Mouse (Mus musculus) heart, postnatal 0 days (tissue): ENCODE measurements around the gene Tmem135. TPM values are rescaled to one million over a fixed set of nuclear protein-coding genes. Genes with fewer than 3 reads are reported as not detected.

Source experiments
- ATAC-seq: fragments of 200-750 bp; cut with Nextera tagmentation; 2 replicates; pipeline ENCODE4 v1.8.0; 2017; ENCODE audit warnings: low read depth, moderate number of reproducible peaks, moderate library complexity; ENCODE audit not compliant: insufficient read depth
- DNase-seq: peaks from one replicate; pipeline ENCODE4 v3.0.0-alpha.2; 2016; ENCODE audit warnings: low spot score
- H3K27ac ChIP-seq: fragments of 300-500 bp; sonication (generic); 2 replicates; pipeline ENCODE4 v1.5.1; 2014; ENCODE audit warnings: low read depth, mild to moderate bottlenecking
- H3K27me3 ChIP-seq: fragments of 300-500 bp; sonication (generic); 2 replicates; pipeline ENCODE4 v1.6.1; 2014; ENCODE audit warnings: low read length, mixed read lengths; ENCODE audit not compliant: control insufficient read depth, insufficient read depth
- H3K36me3 ChIP-seq: fragments of 300-500 bp; sonication (generic); replicated peaks from 2 replicates; pipeline ENCODE4 v1.6.1; 2014; ENCODE audit warnings: low read length, mixed read lengths; ENCODE audit not compliant: control insufficient read depth, insufficient read depth
- H3K4me1 ChIP-seq: fragments of 300-500 bp; sonication (generic); 2 replicates; pipeline ENCODE4 v1.6.1; 2014; ENCODE audit warnings: antibody characterized with exemption; ENCODE audit not compliant: control insufficient read depth, insufficient read depth
- H3K4me2 ChIP-seq: fragments of 300-500 bp; sonication (generic); 2 replicates; pipeline ENCODE4 v1.6.1; 2014; ENCODE audit warnings: low read depth, mild to moderate bottlenecking, low read length, moderate library complexity
- H3K4me3 ChIP-seq: fragments of 300-500 bp; sonication (generic); 2 replicates; pipeline ENCODE4 v1.5.1; 2014; ENCODE audit warnings: low read depth, low read length
- H3K9ac ChIP-seq: fragments of 300-500 bp; sonication (generic); replicated peaks from 2 replicates; pipeline ENCODE4 v1.6.1; 2014; ENCODE audit warnings: low read depth, low read length, mixed read lengths
- H3K9me3 ChIP-seq: fragments of 300-500 bp; sonication (generic); replicated peaks from 2 replicates; pipeline ENCODE4 v1.6.1; 2016; ENCODE audit warnings: low read length; ENCODE audit not compliant: control insufficient read depth
- CTCF ChIP-seq: IDR thresholded peaks from 2 replicates; pipeline ENCODE4 v1.5.1; 2016; ENCODE audit warnings: antibody characterized with exemption, control low read depth, low read depth
- EP300 ChIP-seq: IDR thresholded peaks from 2 replicates; pipeline ENCODE4 v1.6.1; 2016; ENCODE audit warnings: antibody characterized with exemption, low read depth
- WGBS: fragments of 180-500 bp; shearing (Covaris S2); extraction: QIAGEN DNeasy Blood & Tissue Kit; methylation state at CpG from one replicate; pipeline ENCODE4 v1.1.7; 2014; 5-methylcytosine and 5-hydroxymethylcytosine counted together
- microRNA-seq: library from miRNA; unstranded; fragments of <30 nt; microRNA quantifications from one replicate; pipeline ENCODE4, GENCODE M21; 2016
- polyA plus RNA-seq: library from polyadenylated mRNA; unstranded; fragments of >200 nt; fragmentation: Nextera tagmentation; extraction: Ambion mirVana; gene quantifications from 2 replicates; pipeline ENCODE4 v1.2.1, GENCODE M21; 2015
- total RNA-seq: library from RNA; depleted of rRNA; stranded (reverse); fragments of >200 nt; gene quantifications from 2 replicates; pipeline ENCODE4 v1.2.3, GENCODE M21; 2014; ENCODE audit warnings: low replicate concordance; rRNA removed

The Tmem135 gene
- total and polyA plus RNA-seq, 2 experiments from 2014 or later = 31.6 to 70.6 TPM

- no peak overlapping the region for H3K4me2 ChIP-seq
- ATAC-seq = peak; percentile 58; the same call in 1 of the 2 replicates
- 55% methylated on average over 7 of the region's 7 CpGs for WGBS
Observed at GRCm38 (mm10) chr7:89126063-89126882, 277.7 kb downstream of the Tmem135 start.

GRCm38 (mm10) chr7:89116261-89116664 is 287.8 kb downstream of the Tmem135 start:
- no peak for TF ChIP-seq EP300
- Histone ChIP-seq H3K36me3 (no peaks in the 10 kb centered on the region), H3K9me3 (no peaks in the 10 kb centered on the region), H3K4me3 (no peak overlapping the region), H3K9ac (no peak overlapping the region), H3K27ac (peak overlapping the region; percentile 80), H3K4me1 (no peaks in the 10 kb centered on the region), H3K27me3 (no peaks in the 10 kb centered on the region), H3K4me2 (no peak overlapping the region)
- DNase-seq = peak; percentile 35
- WGBS = 46% methylated on average over 1 of the region's 1 CpGs
- 0 out of 2 replicates have a peak, but pooled peaks have one; percentile 39 for ATAC-seq

More at GRCm38 (mm10) chr7:89126063-89126882, 277.7 kb downstream of the Tmem135 start:
- DNase-seq = peak; percentile 44
- Histone ChIP-seq H3K36me3 (no peaks in the 10 kb centered on the region), H3K9me3 (no peaks in the 10 kb centered on the region), H3K27ac (no peak overlapping the region), H3K27me3 (no peaks in the 10 kb centered on the region), H3K9ac (no peak overlapping the region), H3K4me1 (no peaks in the 10 kb centered on the region), H3K4me3 (no peak overlapping the region)
- TF ChIP-seq CTCF (peak; percentile 94), EP300 (no peak)

GRCm38 (mm10) chr7:89115633-89116032 is 288.4 kb downstream of the Tmem135 start:
- no peak overlapping the region for H3K4me2 ChIP-seq
- no peaks in the 10 kb centered on the region for H3K36me3 ChIP-seq
- H3K4me1 ChIP-seq = no peaks in the 10 kb centered on the region
- no peaks in the 10 kb centered on the region for H3K9me3 ChIP-seq
- 51% methylated on average over 3 of the region's 3 CpGs for WGBS
- no peak overlapping the region for H3K4me3 ChIP-seq
- no peaks in the 10 kb centered on the region for H3K27me3 ChIP-seq
- no peak for TF ChIP-seq CTCF
- TF ChIP-seq EP300 = peak; percentile 51
- H3K27ac ChIP-seq = peak overlapping the region; percentile 80
- no peak overlapping the region for H3K9ac ChIP-seq
- DNase-seq (peak; percentile 37), ATAC-seq (peak; percentile 82)

- ATAC-seq = no peak
- no peaks in the 10 kb centered on the region for H3K4me1 ChIP-seq
- no peak overlapping the region for H3K27ac ChIP-seq
- TF ChIP-seq CTCF (no peak), EP300 (no peak)
- no peak overlapping the region for H3K9ac ChIP-seq
- H3K9me3 ChIP-seq = no peaks in the 10 kb centered on the region
- 54% methylated on average over 2 of the region's 2 CpGs for WGBS
- DNase-seq = no peak
- no peaks in the 10 kb centered on the region for H3K27me3 ChIP-seq
- H3K4me2 ChIP-seq = no peak overlapping the region
- no peaks in the 10 kb centered on the region for H3K36me3 ChIP-seq
- no peak overlapping the region for H3K4me3 ChIP-seq
Observed at GRCm38 (mm10) chr7:89106421-89106820, 297.6 kb downstream of the Tmem135 start.

GRCm38 (mm10) chr7:89099756-89100155 is 304.3 kb downstream of the Tmem135 start:
- no peak for TF ChIP-seq EP300
- TF ChIP-seq CTCF = no peak
- no peaks in the 10 kb centered on the region for H3K27me3 ChIP-seq
- no peak overlapping the region for H3K9ac ChIP-seq
- no peak overlapping the region for H3K4me3 ChIP-seq
- no peak overlapping the region for H3K4me2 ChIP-seq
- DNase-seq (no peak), ATAC-seq (no peak)
- no peaks in the 10 kb centered on the region for H3K36me3 ChIP-seq
- 61% methylated on average over 4 of the region's 4 CpGs for WGBS
- H3K4me1 ChIP-seq = no peaks in the 10 kb centered on the region
- no peak overlapping the region for H3K27ac ChIP-seq
- H3K9me3 ChIP-seq = no peaks in the 10 kb centered on the region

Small RNA genes lying within 50 kb of the gene (microRNA-seq; reads per million reads assigned to microRNA genes)
- gene Gm22171 = not detected
- gene Gm24659 = not detected

Other genes with a start within 250 kb of the Tmem135 start
- gene Fzd4, start 133 bp upstream of the Tmem135 start, total RNA-seq = 16.0 and 18.0 TPM in 2 replicates
- 9.3 and 9.6 TPM in 2 replicates for gene Fzd4, start 133 bp upstream of the Tmem135 start, polyA plus RNA-seq
- 25.3 and 43.7 TPM in 2 replicates for gene Prss23, start 123.0 kb upstream of the Tmem135 start, total RNA-seq
- 22.9 and 23.1 TPM in 2 replicates for gene Prss23, start 123.0 kb upstream of the Tmem135 start, polyA plus RNA-seq
- 15.5 and 22.0 TPM in 2 replicates for gene Me3, start 228.2 kb upstream of the Tmem135 start, total RNA-seq
- 23.4 and 23.5 TPM in 2 replicates for gene Me3, start 228.2 kb upstream of the Tmem135 start, polyA plus RNA-seq